Mouse (Mus musculus) MEL (cell line): ENCODE measurements around the gene Ctdsp2. TPM values are rescaled to one million over a fixed set of nuclear protein-coding genes. Genes with fewer than 3 reads are reported as not detected.

ENCODE experiments used
- DNase-seq: peaks from one replicate; pipeline ENCODE4 v3.0.0; 2011; ENCODE audit warnings: low read depth, low spot score
- H3K27ac ChIP-seq: 2 replicates; pipeline ENCODE4 v1.5.1; 2012; ENCODE audit warnings: low read depth, mild to moderate bottlenecking, control low read depth, low read length, moderate library complexity; ENCODE audit not compliant: control insufficient read depth
- H3K27me3 ChIP-seq, 2 experiments: fragments of 150-350 bp in 1 of 2; sonication (generic) in 1 of 2; 2 replicates each; pipeline ENCODE4 v1.6.1; 2012; ENCODE audit warnings: low read length in 2 of 2, mild to moderate bottlenecking in 2 of 2, improper control_type of control experiment in 1 of 2, moderate library complexity in 1 of 2; ENCODE audit not compliant: insufficient read depth in 2 of 2, control insufficient read depth in 1 of 2
- H3K36me3 ChIP-seq, 2 experiments: 2 replicates each; pipeline ENCODE4 v1.6.1; 2012 to 2014; ENCODE audit warnings: low read length in 2 of 2, improper control_type of control experiment in 1 of 2, inconsistent platforms in 1 of 2, mild to moderate bottlenecking in 1 of 2; ENCODE audit not compliant: insufficient read depth in 2 of 2, control insufficient read depth in 1 of 2
- H3K4me1 ChIP-seq, 2 experiments: fragments of 150-350 bp in 1 of 2; sonication (generic) in 1 of 2; 2 replicates each; pipeline ENCODE4 v1.6.1; 2012; ENCODE audit warnings: low read length in 2 of 2, improper control_type of control experiment in 1 of 2, mild to moderate bottlenecking in 1 of 2; ENCODE audit not compliant: insufficient read depth in 2 of 2, control insufficient read depth in 1 of 2
- H3K4me3 ChIP-seq, 2 experiments: fragments of 150-350 bp in 1 of 2; sonication (generic) in 1 of 2; 2 replicates each; pipeline ENCODE4 v1.5.1; 2012; ENCODE audit warnings: low read depth in 2 of 2, low read length in 2 of 2, mild to moderate bottlenecking in 2 of 2, moderate library complexity in 2 of 2, control low read depth in 1 of 2, improper control_type of control experiment in 1 of 2; ENCODE audit not compliant: control insufficient read depth in 1 of 2, insufficient read depth in 1 of 2
- H3K79me2 ChIP-seq: 2 replicates; pipeline ENCODE4 v1.6.1; 2012; ENCODE audit warnings: mild to moderate bottlenecking, low read length, moderate library complexity; ENCODE audit not compliant: control insufficient read depth, poor library complexity, insufficient read depth
- H3K9ac ChIP-seq: 2 replicates; pipeline ENCODE4 v1.6.1; 2012; ENCODE audit warnings: low read depth, mild to moderate bottlenecking, control low read depth, low read length, moderate library complexity; ENCODE audit not compliant: control insufficient read depth, poor library complexity, severe bottlenecking
- H3K9me3 ChIP-seq: fragments of 150-350 bp; sonication (generic); replicated peaks from 2 replicates; pipeline ENCODE4 v1.6.1; 2012; ENCODE audit warnings: mild to moderate bottlenecking, low read length, improper control_type of control experiment, moderate library complexity; ENCODE audit not compliant: insufficient read depth
- CHD1 ChIP-seq: IDR thresholded peaks from 2 replicates; pipeline ENCODE4 v1.6.1; 2012; ENCODE audit warnings: low read depth, mild to moderate bottlenecking, inconsistent platforms, low read length, improper control_type of control experiment
- ELF1 ChIP-seq: IDR thresholded peaks from 2 replicates; pipeline ENCODE4 v1.6.1; 2014; ENCODE audit warnings: low read depth, mild to moderate bottlenecking, inconsistent platforms, low read length, improper control_type of control experiment, moderate library complexity
- HCFC1 ChIP-seq: IDR thresholded peaks from 2 replicates; pipeline ENCODE4 v1.6.1; 2012; ENCODE audit warnings: low read depth, mild to moderate bottlenecking, inconsistent platforms, low read length, improper control_type of control experiment, moderate library complexity
- KAT2A ChIP-seq: conservative IDR thresholded peaks from 2 replicates; pipeline ENCODE4 v1.6.1; 2012; ENCODE audit warnings: low read depth, low read length, improper control_type of control experiment, inconsistent platforms
- MAFK ChIP-seq: IDR thresholded peaks from 2 replicates; pipeline ENCODE4 v1.6.1; 2011; ENCODE audit warnings: low read depth, mild to moderate bottlenecking, low read length, improper control_type of control experiment, borderline replicate concordance
- MAX ChIP-seq: IDR thresholded peaks from 2 replicates; pipeline ENCODE4 v1.6.1; 2011; ENCODE audit warnings: low read length, improper control_type of control experiment
- MAZ ChIP-seq: IDR thresholded peaks from 2 replicates; pipeline ENCODE4 v1.6.1; 2012; ENCODE audit warnings: low read depth, mild to moderate bottlenecking, inconsistent platforms, low read length, improper control_type of control experiment
- MEF2A ChIP-seq: IDR thresholded peaks from 2 replicates; pipeline ENCODE4 v1.6.1; 2014; ENCODE audit warnings: low read depth, mild to moderate bottlenecking, inconsistent platforms, low read length, improper control_type of control experiment; ENCODE audit not compliant: poor library complexity, insufficient replicate concordance, severe bottlenecking; ENCODE audit errors: extremely low read depth
- NELFE ChIP-seq: IDR thresholded peaks from 2 replicates; pipeline ENCODE4 v1.6.1; 2011; ENCODE audit warnings: low read depth, low read length, improper control_type of control experiment
- POLR2AphosphoS5 ChIP-seq: IDR thresholded peaks from 2 replicates; pipeline ENCODE4 v1.6.1; 2012; ENCODE audit warnings: low read depth, borderline replicate concordance, mild to moderate bottlenecking, inconsistent platforms, low read length, moderate library complexity, mixed read lengths
- RAD21 ChIP-seq: IDR thresholded peaks from 2 replicates; pipeline ENCODE4 v1.6.1; 2011; ENCODE audit warnings: mild to moderate bottlenecking, low read depth, low read length, improper control_type of control experiment
- RCOR1 ChIP-seq: IDR thresholded peaks from 2 replicates; pipeline ENCODE4 v1.6.1; 2012; ENCODE audit warnings: low read depth, mild to moderate bottlenecking, inconsistent platforms, low read length, improper control_type of control experiment
- TAL1 ChIP-seq: IDR thresholded peaks from 2 replicates; pipeline ENCODE4 v1.6.1; 2012; ENCODE audit warnings: mild to moderate bottlenecking, inconsistent platforms, low read length, moderate library complexity, mixed read lengths
- ZC3H11A ChIP-seq: IDR thresholded peaks from 2 replicates; pipeline ENCODE4 v1.6.1; 2012; ENCODE audit warnings: low read depth, mild to moderate bottlenecking, inconsistent platforms, low read length, improper control_type of control experiment
- polyA plus RNA-seq, 2 experiments: library from polyadenylated mRNA; stranded (reverse) in 1 of 2; unstranded in 1 of 2; fragments of >175 nt in 1 of 2; fragments of >200 nt in 1 of 2; gene quantifications; 2 replicates each; pipeline versions ENCODE4 v1.2.1 to v1.2.4; 2012; ENCODE audit warnings: low replicate concordance in 2 of 2, low read depth in 1 of 2; ENCODE audit not compliant: insufficient read length in 2 of 2, insufficient read depth in 1 of 2, missing spikeins in 1 of 2
- total RNA-seq: library from RNA; depleted of rRNA; stranded (reverse); fragments of 300-350 nt; gene quantifications from 2 replicates; pipeline ENCODE4 v1.2.3, GENCODE M21; 2012

The Ctdsp2 gene
- total and polyA plus RNA-seq, 3 experiments: 16.7 to 69.3 TPM; not detected in 1

DNA sequence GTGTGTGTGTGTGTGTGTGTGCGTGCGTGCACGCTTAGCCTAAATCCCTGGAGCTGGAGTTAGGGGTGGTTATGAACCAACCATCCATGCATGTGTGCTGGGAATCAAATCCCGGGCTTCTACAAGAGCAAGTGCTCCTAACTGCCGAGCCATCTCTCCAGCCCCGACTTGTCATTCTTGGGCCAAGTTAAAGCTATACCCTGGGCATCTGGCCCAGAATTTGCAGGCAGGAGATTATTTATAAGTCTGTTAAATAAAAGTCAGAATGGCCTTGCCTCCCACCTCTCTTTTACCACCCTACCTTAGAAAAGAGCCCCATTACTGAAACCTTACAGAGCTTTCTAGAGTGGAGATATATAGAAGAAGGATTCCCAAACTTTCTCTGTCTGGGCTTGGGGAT, 2.8 kb upstream of the Ctdsp2 start:
- H3K4me3 ChIP-seq: no peak overlapping the region
- TF ChIP-seq POLR2AphosphoS5 (no peak), MAZ (no peak), ZC3H11A (no peak), NELFE (no peak), RCOR1 (no peak), MAX (no peak), MAFK (no peak), HCFC1 (no peak), KAT2A (no peak)
- H3K27me3 ChIP-seq: peaks cover 0 to 13% of the 10 kb centered on the region in 2 experiments; a peak in 3 of 4 replicates
- no peak for DNase-seq
- H3K9me3 ChIP-seq: no peaks in the 10 kb centered on the region
- no peak overlapping the region for H3K9ac ChIP-seq
- H3K4me1 ChIP-seq: peaks cover 0 to 15% of the 10 kb centered on the region in 2 experiments; a peak in 1 of 4 replicates
- peaks cover 0 to 5% of the 10 kb centered on the region in 2 experiments; a peak in 2 of 4 replicates for H3K36me3 ChIP-seq
- no peak overlapping the region for H3K27ac ChIP-seq
- H3K79me2 ChIP-seq: peaks cover 15% of the 10 kb centered on the region

DNA sequence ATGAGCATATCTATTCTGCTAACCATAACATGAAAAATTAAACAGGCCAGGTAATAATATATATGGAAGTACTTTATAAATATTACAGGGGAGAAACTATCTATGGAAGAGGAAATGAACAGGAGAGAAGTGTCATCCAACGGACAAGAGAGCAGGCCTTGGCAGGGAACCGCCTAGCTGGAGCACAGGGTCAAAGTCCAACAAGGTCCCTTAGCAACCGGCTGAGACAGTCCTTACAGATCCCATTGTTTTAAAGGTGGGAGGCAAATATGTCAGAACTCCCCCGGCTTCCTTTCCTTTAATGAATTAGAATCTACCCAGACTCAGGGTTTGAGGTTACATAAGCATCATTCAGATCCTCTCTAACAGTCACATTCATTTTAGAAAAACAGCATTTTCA, 1.4 kb upstream of the Ctdsp2 start:
- Histone ChIP-seq H3K27me3 (peaks cover 0 to 11% of the 10 kb centered on the region in 2 experiments; a peak in 3 of 4 replicates), H3K4me1 (peaks cover 0 to 17% of the 10 kb centered on the region in 2 experiments; a peak in 2 of 4 replicates), H3K36me3 (peaks cover 0 to 5% of the 10 kb centered on the region in 2 experiments; a peak in 2 of 4 replicates), H3K27ac (no peak overlapping the region), H3K79me2 (peaks cover 20% of the 10 kb centered on the region), H3K4me3 (no peak overlapping the region), H3K9ac (no peak overlapping the region), H3K9me3 (no peaks in the 10 kb centered on the region)
- TF ChIP-seq NELFE (no peak), KAT2A (no peak), MAX (no peak), CHD1 (no peak), POLR2AphosphoS5 (no peak), TAL1 (no peak), MEF2A (no peak), HCFC1 (no peak), ELF1 (no peak), RAD21 (no peak)
- no peak for DNase-seq
